Mouse (Mus musculus): ENCODE results near the gene Mtfr1l. TPM values are rescaled to one million over a fixed set of nuclear protein-coding genes. Genes with fewer than 3 reads are reported as not detected.

Mtfr1l gene
- total RNA-seq, 2 experiments from 2014 or later, result 7.9 to 8.3 TPM

DNA sequence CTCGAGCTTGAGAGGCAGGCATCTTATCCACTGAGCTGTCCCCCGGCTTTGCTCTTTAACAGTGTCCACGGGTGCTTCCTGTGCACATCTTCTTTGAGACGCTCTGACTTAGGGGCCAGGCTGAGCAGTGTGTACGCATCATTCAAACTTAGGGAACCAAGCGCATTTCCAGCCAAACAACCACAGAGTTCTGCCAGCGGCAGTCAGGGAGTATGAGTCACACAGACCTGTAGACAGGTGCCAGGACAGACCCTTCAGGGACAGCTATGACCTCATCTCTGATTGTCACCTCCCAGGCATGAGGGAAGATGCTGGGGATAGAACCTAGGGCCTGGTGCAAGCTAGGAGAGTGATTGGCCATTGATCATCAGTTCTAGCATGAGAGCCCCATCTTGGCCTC, 24.0 kb upstream of the Mtfr1l start:
- no peak for ATAC-seq (replicated peaks; ENCODE audit: low FRiP score, poor library complexity, severe bottlenecking)

DNA sequence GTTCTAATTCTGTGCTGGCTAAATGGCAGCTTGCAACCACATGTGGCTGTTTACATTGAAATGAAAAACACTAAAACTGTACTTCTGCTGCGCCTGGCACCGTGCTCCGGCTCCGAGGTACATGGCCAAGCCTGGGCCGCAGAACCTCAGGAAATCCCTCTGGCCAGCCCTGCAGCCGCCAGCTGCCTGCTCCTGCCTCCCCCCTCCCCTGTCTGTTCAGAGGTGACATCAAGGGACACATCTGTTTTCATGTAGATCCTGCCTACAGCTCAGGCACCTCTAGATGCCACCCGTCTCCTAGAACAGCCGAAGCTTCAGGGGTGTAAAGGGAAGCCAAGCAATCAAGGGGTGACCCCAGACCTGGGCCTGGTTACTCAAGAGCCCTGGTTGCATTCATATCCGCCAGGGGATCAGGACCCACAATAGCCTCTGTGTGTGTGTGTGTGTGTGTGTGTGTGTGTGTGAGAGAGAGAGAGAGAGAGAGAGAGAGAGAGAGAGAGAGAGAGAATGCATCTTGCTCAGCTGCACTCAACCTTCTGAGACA, 23.5 kb upstream of the Mtfr1l start:
- ATAC-seq (replicated peaks; ENCODE audit: low FRiP score, poor library complexity, severe bottlenecking), result no peak

DNA sequence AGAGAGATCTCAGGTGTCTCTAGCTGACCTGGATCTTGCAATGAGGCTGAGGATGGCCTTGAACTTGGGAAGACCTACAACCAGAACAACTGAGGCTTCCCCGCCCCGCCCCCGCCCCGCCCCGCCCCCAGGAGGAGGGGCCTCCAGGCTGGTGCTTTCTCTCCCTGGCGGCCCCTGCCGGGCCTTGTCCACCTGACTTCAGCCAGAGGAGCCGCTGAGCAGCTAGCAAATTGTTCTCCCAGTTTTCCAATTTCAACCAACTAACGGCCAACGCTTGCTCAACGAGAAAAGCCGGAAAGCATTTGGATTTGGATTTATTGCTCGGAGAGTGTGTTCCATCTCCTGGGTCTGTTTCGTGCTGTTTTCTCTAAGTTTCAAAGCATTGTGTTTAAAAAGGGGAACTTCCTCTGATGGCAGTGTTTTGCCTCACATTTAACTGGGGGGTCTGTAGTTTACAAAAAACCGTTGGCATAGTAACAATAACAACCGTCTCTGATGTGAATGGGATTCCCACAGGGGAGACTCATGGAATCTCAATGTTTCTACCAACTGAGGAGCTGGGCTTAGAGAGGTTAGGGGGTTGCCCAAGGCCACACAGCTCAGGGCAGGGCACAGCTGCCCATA, 22.6 kb upstream of the Mtfr1l start:
- ATAC-seq (replicated peaks; ENCODE audit: low FRiP score, poor library complexity, severe bottlenecking), result no peak

GRCm38 (mm10) chr4:134555956-134556580, 20.9 kb upstream of the Mtfr1l start:
- ATAC-seq (replicated peaks; ENCODE audit: low FRiP score, poor library complexity, severe bottlenecking), result no peak

DNA sequence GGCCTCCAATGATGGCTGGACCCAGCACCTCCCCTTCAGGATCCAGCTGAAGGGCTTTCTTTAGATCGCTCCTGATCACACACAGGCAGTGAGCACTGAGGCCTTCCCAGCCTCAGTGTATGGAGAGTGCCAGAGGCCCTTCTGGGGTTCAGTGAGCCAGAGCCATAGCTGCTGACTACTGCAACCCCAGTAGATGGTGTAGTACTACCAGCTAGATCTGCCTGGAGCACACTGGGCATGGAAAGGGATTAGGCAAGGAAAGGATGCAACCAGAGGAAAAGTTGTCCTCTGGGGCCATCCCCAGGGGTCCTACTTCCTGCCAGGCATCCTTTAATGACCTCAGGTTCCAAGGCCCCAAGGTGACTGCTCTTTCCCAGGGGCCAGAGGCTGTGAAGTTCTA, 18.4 kb upstream of the Mtfr1l start:
- no peak for ATAC-seq (replicated peaks; ENCODE audit: low FRiP score, poor library complexity, severe bottlenecking)

DNA sequence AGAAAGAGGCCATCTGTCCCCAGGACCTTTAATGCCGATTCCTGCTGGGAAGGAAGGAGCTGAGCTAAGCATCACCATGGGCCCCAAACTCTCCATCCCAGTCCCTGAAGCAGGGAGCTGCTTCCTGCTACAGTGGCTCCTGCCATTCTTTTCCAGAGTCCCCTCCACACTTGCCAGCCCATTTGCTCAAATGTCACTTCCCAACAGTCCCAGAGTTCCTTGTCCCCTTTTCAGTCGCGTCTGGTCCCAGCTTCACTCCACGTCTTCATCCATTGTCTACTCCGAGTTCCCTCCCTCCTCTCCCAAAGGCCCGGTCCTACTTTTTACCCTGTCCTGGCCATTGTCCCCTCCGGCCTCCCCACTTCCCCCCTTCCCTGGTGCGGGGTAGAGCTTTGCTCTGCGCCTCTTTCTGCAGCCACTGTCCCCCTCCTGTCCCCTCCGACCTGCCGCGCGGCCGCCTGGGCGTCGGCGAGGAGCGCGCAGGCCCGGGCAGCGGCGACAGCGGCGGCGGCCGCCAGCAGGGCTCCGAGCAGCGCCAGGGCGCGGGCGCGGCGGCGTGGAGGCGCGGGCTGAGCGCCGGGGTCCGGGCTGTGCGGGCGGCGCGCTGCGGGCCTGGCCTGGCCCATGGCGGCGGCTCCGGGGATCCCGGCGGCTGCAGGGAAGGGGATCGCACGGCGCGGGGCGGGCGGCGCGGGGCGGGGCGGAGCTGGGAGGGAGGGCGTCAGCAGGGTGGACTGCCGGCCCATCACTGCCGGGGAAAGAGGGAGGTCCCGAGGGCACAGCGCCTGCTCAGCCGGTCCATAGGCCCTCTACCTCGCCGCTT, 16.5 kb upstream of the Mtfr1l start, which contains the start of gene Selenon:
Gene Selenon (minus strand): TSS at position 673 of the 823 bp plus-strand sequence.
- no peak for ATAC-seq (replicated peaks; ENCODE audit: low FRiP score, poor library complexity, severe bottlenecking)

GRCm38 (mm10) chr4:134549899-134550298, 14.7 kb upstream of the Mtfr1l start:
- no peak for ATAC-seq (replicated peaks; ENCODE audit: low FRiP score, poor library complexity, severe bottlenecking)

- peak; percentile 53; the same call in 1 of the 2 replicates for ATAC-seq (replicated peaks; ENCODE audit: low FRiP score, poor library complexity, severe bottlenecking)
These were observed 13.2 kb upstream of the Mtfr1l start for GRCm38 (mm10) chr4:134548169-134548938.

DNA sequence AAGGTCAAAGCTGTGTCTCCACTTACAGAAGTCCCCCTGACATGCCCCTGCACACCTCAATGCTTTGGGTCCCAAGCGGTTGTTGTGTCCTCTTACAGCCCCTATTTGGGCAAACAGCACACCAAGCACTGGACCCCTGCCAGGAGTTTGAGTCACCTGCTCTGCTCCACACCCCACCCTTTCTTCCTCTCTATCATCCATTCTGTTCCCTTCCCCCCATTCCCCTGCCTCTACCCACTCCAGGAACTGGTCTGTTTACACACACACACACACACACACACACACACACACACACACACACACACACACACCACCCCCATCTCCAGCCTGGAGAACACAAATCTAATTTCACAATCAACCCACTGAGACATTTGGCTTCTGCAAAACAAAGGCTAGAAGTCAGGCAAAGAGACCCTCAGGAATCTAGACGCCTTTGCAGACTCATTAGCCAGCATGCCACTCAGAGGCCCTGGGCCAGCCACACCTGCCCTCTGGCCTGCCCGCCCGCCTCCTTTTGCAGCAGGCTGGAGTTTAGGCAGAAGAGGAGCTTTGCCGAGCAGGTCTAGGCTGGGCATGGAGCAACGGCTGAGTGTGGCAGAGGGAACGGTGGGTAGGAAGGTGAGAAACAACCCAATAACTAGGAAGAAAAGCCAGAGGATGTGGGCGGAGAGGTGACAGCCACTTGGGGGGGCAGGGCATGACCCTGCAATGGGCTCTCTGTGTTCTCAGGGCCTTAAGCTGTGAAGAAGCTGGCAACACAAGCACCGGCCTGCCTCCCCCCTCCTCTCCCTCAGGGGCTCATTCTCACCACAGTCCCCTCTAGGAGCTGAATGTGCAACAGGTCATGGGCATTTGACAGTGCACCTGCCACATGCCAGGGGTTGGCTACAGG, 11.9 kb upstream of the Mtfr1l start:
- no peak for ATAC-seq (replicated peaks; ENCODE audit: low FRiP score, poor library complexity, severe bottlenecking)

DNA sequence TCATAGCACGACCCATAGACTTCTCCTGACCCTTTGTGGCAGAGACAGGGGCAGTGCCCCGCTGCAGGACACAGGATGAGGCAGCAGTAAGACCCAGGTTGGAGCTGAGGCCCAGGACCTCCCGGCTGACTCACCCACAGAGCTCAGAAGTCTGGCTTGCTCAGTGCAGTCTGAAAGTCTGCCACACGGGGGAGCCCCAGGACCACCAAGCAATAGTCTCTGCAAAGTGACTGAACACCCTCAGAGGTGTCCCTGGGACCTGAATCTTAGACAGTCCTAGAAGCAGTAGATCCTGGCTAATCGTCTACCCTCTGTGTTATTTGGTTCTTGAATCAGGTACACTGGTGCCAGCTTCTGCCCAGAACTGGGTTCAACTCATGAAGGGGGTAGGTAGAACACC, 8.1 kb upstream of the Mtfr1l start:
- ATAC-seq (replicated peaks; ENCODE audit: low FRiP score, poor library complexity, severe bottlenecking), result peak; percentile 83

DNA sequence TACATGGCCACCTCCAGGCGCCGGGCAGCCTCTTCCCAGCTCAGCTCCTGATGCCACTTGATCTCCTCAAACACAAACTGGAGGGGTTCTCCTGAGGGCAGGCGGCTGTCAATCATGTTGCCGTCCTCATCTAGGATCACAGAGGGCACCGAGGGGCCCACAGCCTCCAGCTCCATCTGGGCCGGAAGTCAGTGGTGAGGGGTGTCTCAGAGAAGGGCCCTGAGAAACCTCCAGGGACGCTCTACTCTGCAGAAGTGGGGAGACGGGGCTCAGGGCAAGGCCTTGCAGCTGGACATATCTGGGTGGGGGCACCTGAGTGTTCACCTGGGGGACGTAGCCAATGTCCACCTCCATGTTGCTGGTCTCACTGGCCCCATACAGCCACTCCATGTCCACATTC, 7.5 kb upstream of the Mtfr1l start:
- no peak for ATAC-seq (replicated peaks; ENCODE audit: low FRiP score, poor library complexity, severe bottlenecking)

GRCm38 (mm10) chr4:134538997-134539580, 3.9 kb upstream of the Mtfr1l start:
- ATAC-seq (replicated peaks; ENCODE audit: low FRiP score, poor library complexity, severe bottlenecking), result no peak

GRCm38 (mm10) chr4:134535787-134536151, 582 bp upstream of the Mtfr1l start:
- peak; percentile 15 for ATAC-seq (replicated peaks; ENCODE audit: low FRiP score, poor library complexity, severe bottlenecking)

- peak; percentile 77 for ATAC-seq (replicated peaks; ENCODE audit: low FRiP score, poor library complexity, severe bottlenecking)
These were observed 882 bp downstream of the Mtfr1l start for GRCm38 (mm10) chr4:134534124-134534886.

DNA sequence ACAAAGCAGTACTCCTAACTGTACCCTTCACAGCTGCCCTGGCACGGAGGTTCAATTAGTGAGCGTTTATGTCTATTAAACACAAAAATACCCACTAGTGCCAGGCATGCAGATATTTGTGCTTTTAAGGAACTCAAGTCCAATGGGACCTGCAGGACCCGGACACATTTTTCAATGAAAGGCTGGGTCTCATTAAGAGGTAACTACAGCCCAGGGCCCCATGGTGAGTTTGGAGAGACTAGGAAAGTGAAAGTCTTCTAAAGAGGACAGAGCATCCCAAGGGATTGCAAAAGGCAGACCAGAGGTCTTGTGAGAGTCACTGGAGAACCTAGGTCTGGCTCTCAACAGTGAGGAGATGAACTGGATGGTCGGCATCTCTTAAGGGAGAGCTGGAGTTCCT, 1.8 kb downstream of the Mtfr1l start:
- ATAC-seq (replicated peaks; ENCODE audit: low FRiP score, poor library complexity, severe bottlenecking), result no peak

GRCm38 (mm10) chr4:134532928-134533327, 2.3 kb downstream of the Mtfr1l start:
- no peak for ATAC-seq (replicated peaks; ENCODE audit: low FRiP score, poor library complexity, severe bottlenecking)

DNA sequence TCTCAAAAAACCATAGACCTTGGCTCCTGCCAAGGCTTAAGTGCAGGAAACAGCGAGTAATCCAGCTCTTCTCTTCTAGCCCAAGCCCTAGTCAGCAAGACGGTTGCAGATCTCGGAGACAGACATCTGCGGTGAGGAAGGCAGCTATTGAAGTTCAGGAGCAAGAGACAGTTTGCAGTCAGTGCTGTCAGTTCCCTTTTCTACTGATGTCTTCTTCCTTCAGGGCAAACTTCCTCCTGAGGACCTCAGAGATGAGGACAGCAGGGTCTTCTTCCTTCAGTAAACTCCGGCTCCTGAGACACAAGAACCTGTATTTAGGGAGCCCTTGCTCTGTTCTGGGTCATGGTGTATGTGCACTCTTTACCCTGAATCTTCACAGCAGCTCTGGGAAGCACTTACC, 9.0 kb downstream of the Mtfr1l start:
- ATAC-seq (replicated peaks; ENCODE audit: low FRiP score, poor library complexity, severe bottlenecking), result no peak

- ATAC-seq (replicated peaks; ENCODE audit: low FRiP score, poor library complexity, severe bottlenecking), result no peak
These were observed 9.4 kb downstream of the Mtfr1l start for GRCm38 (mm10) chr4:134525806-134526205.
